Mouse (Mus musculus): Measurements from ENCODE around the gene Abca4. TPM values are rescaled to one million over a fixed set of nuclear protein-coding genes. Genes with fewer than 3 reads are reported as not detected.

Gene Abca4
- polyA plus RNA-seq, 1 experiment from 2014 or later, result 3.7 TPM

DNA sequence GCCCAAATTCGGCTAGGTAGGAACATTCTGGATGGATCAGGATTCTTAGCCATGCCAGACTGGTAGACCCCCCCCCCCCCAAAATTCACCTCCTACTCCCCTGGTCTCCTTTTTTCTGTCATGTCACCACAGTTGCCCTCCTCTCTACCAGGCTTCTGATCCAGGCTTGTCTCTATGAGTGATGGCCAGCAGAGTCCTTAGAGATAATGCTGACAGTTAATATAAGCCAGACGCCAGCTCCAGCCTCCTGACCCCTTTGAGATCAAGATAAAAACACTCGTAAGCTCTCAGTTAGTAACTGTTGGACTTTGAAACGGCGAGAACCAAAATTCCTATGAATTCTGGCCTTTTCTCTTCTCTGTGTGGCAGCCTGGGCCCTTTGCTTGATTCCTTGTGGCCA, 89.0 kb downstream of the Abca4 start:
- Histone ChIP-seq H3K4me2 (ENCODE audit: low read length) (no peak overlapping the region), H3K9me3 (ENCODE audit: control insufficient read depth, low read length) (no peaks in the 10 kb centered on the region), H3K36me3 (ENCODE audit: control insufficient read depth, insufficient read depth, low read length) (no peaks in the 10 kb centered on the region), H3K27me3 (replicated peaks; ENCODE audit: control insufficient read depth, insufficient read depth, low read length) (no peaks in the 10 kb centered on the region), H3K27ac (ENCODE audit: low read depth, low read length) (no peak overlapping the region), H3K4me1 (ENCODE audit: control insufficient read depth, insufficient read depth, low read depth, low read length) (peaks cover 8% of the 10 kb centered on the region; the same call in 1 of the 2 replicates), H3K9ac (ENCODE audit: low read depth, low read length) (no peak overlapping the region), H3K4me3 (ENCODE audit: low read length) (no peak overlapping the region)
- 88% methylated on average over 5 of the region's 5 CpGs for WGBS
- no peak for ATAC-seq

DNA sequence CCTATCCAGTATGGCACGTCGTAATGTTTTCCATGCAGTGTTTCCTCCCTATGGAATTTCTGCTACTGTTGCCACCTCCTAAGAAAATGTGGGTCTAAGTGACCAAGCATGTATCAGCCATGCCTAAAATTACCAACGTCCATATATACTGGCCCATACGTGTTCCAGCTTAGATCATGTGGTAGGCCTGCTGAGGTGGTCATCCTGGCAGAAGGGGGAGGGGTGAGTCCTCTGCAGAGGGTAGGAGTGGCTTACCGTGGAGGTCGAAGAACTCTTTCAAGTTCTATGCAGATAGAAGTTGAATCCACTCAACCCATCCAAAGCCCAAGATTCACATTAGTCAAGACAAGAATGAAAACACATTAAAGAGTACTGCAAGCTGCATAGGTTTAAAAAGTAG, 89.6 kb downstream of the Abca4 start:
- H3K27me3 ChIP-seq (replicated peaks; ENCODE audit: control insufficient read depth, insufficient read depth, low read length), result no peaks in the 10 kb centered on the region
- H3K4me1 ChIP-seq (ENCODE audit: control insufficient read depth, insufficient read depth, low read depth, low read length), result peaks cover 4% of the 10 kb centered on the region; the same call in 1 of the 2 replicates
- H3K9ac ChIP-seq (ENCODE audit: low read depth, low read length), result no peak overlapping the region
- no peak overlapping the region for H3K27ac ChIP-seq (ENCODE audit: low read depth, low read length)
- no peaks in the 10 kb centered on the region for H3K9me3 ChIP-seq (ENCODE audit: control insufficient read depth, low read length)
- no peaks in the 10 kb centered on the region for H3K36me3 ChIP-seq (ENCODE audit: control insufficient read depth, insufficient read depth, low read length)
- 79% methylated on average over 6 of the region's 6 CpGs for WGBS
- H3K4me3 ChIP-seq (ENCODE audit: low read length), result no peak overlapping the region
- no peak for ATAC-seq
- no peak overlapping the region for H3K4me2 ChIP-seq (ENCODE audit: low read length)

DNA sequence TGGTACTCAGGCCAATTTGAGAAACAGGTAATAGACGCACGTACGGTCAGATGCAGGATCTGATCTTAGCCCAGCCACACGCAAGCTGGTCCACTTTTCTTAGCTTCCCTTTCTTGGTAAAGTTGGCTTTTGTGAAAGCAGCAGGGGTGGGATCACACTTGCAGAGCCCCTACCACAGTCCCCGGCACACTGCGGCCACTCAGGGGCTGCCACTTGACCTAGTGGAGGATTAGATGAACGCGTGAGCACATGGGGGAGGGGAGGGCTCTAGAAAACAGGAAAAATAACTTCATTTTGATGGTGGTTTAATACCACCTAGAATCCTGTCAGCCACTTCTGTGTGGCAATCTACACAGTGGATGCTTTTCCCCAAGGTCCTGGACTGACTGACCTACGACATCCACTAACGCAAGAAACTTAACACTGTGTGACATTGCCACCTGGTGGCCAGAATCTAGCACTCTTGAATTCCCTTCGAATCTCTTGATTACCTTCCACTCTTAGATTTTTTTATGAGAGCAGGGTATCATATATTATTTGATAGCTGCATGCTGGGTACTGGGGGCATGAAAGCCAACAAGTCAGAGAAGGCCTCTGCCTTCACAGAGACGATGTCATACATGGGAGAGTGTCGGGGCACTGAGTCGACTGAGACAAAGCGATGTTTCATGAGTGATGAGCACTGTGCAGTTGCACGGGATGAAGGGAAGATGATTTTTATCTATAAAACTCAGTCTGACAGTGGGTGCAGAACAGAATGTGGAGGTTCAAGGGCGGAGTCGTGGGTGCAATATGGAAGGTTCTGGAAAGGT, 96.6 kb downstream of the Abca4 start:
- Histone ChIP-seq H3K27me3 (replicated peaks; ENCODE audit: control insufficient read depth, insufficient read depth, low read length) (no peaks in the 10 kb centered on the region), H3K4me1 (ENCODE audit: control insufficient read depth, insufficient read depth, low read depth, low read length) (no peaks in the 10 kb centered on the region), H3K9ac (ENCODE audit: low read depth, low read length) (no peak overlapping the region), H3K9me3 (ENCODE audit: control insufficient read depth, low read length) (no peaks in the 10 kb centered on the region), H3K4me3 (ENCODE audit: low read length) (no peak overlapping the region), H3K4me2 (ENCODE audit: low read length) (no peak overlapping the region), H3K27ac (ENCODE audit: low read depth, low read length) (no peak overlapping the region), H3K36me3 (ENCODE audit: control insufficient read depth, insufficient read depth, low read length) (no peaks in the 10 kb centered on the region)
- 69% methylated on average over 18 of the region's 18 CpGs for WGBS
- no peak for ATAC-seq

DNA sequence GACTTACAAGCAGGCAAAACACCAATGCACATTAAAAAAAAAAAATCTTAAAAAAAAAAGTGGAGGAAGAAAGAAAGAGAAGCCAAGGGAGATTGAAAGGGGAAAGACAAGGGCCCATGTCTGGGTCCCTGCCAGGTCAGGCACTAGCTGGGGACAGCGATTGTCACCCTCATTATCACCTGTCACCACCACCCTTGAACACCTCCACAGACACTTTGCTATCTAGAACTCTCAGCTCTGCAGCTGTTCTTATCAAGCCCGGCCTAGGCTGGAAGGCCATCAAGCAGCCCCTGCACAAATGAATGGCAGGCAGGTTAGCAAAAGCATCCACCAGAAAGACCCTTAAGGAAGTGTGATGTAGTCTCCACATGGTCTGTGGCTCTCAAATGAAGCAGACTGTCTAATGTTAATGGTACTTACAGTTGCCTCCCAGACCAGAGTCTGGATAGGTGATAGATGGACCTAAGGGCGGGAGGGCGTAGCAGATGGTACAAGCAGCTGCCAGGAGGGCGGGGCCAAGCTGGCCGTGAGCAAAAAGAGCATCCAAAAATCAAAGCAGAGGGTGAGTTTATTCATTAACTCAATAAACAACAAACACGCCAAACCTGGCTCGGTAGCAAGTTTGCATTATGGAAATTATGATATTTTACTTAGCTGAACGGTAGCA, 98.1 kb downstream of the Abca4 start:
- Histone ChIP-seq H3K4me1 (ENCODE audit: control insufficient read depth, insufficient read depth, low read depth, low read length) (no peaks in the 10 kb centered on the region), H3K4me2 (ENCODE audit: low read length) (no peak overlapping the region), H3K27ac (ENCODE audit: low read depth, low read length) (no peak overlapping the region), H3K4me3 (ENCODE audit: low read length) (no peak overlapping the region), H3K27me3 (replicated peaks; ENCODE audit: control insufficient read depth, insufficient read depth, low read length) (no peaks in the 10 kb centered on the region), H3K9ac (ENCODE audit: low read depth, low read length) (no peak overlapping the region), H3K36me3 (ENCODE audit: control insufficient read depth, insufficient read depth, low read length) (no peaks in the 10 kb centered on the region), H3K9me3 (ENCODE audit: control insufficient read depth, low read length) (no peaks in the 10 kb centered on the region)
- WGBS, result 75% methylated on average over 9 of the region's 9 CpGs
- no peak for ATAC-seq

DNA sequence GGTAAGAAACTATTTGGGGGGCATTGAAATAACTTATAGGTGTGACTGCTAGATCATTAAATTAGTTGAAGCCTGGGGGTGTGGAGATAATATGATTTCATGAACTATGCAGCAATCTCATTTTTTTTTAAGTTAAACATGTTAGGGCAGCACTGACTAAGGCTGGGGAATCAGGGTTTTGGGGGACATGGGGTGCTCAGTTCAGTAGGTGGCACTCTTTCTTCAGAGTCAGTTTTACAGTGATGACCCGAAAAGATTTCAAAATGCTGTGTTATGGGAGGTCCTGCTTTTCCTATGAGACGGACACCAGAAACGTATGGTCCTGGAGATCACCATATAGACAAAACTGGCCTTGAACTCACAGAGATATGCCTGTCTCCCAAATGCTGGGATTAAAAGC, 99.2 kb downstream of the Abca4 start:
- no peaks in the 10 kb centered on the region for H3K36me3 ChIP-seq (ENCODE audit: control insufficient read depth, insufficient read depth, low read length)
- ATAC-seq, result no peak
- no peak overlapping the region for H3K9ac ChIP-seq (ENCODE audit: low read depth, low read length)
- no peak overlapping the region for H3K4me3 ChIP-seq (ENCODE audit: low read length)
- no peak overlapping the region for H3K4me2 ChIP-seq (ENCODE audit: low read length)
- H3K4me1 ChIP-seq (ENCODE audit: control insufficient read depth, insufficient read depth, low read depth, low read length), result no peaks in the 10 kb centered on the region
- WGBS, result 83% methylated on average over 3 of the region's 3 CpGs
- H3K9me3 ChIP-seq (ENCODE audit: control insufficient read depth, low read length), result no peaks in the 10 kb centered on the region
- no peak overlapping the region for H3K27ac ChIP-seq (ENCODE audit: low read depth, low read length)
- H3K27me3 ChIP-seq (replicated peaks; ENCODE audit: control insufficient read depth, insufficient read depth, low read length), result no peaks in the 10 kb centered on the region

DNA sequence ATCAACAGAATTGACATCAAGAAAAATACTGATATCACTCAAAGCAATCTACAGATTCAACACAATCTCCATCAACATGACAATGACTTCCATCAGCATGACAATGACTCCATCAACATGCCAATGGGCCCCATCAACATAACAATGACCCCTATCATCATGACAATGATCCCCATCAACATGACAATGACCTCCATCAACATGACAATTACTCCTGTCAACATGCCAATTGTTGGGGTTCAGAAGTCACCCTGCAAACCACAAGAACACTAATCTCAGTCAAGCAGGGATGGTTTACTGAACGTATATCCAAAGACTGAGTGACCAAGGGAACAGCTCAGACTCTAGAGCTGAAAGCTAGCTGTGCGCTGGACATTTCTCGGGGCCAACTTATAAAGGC, 101.2 kb downstream of the Abca4 start:
- Histone ChIP-seq H3K9me3 (ENCODE audit: control insufficient read depth, low read length) (no peaks in the 10 kb centered on the region), H3K9ac (ENCODE audit: low read depth, low read length) (no peak overlapping the region), H3K4me3 (ENCODE audit: low read length) (no peak overlapping the region), H3K36me3 (ENCODE audit: control insufficient read depth, insufficient read depth, low read length) (no peaks in the 10 kb centered on the region), H3K4me2 (ENCODE audit: low read length) (no peak overlapping the region), H3K4me1 (ENCODE audit: control insufficient read depth, insufficient read depth, low read depth, low read length) (no peaks in the 10 kb centered on the region), H3K27ac (ENCODE audit: low read depth, low read length) (no peak overlapping the region), H3K27me3 (replicated peaks; ENCODE audit: control insufficient read depth, insufficient read depth, low read length) (no peaks in the 10 kb centered on the region)
- WGBS, result 47% methylated on average over 3 of the region's 3 CpGs
- ATAC-seq, result no peak

DNA sequence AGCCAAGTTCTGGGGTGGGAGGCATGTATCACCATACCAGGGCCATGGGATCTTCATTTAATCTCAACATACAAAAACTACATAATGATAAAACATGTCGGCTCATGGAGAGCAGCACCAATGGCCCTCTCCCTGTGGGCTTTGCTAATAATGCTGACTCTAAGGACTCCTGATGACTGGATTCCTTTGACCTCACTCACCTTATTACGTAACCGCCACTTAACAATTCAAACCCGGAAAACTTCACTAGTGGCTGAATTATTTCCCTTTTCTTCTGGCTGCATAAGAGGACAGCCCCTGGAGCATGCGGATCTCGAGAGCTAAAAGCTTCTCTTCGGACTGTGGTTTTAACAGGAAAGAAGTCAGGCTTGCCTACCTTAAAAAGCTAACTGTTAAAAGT, 106.6 kb downstream of the Abca4 start:
- Histone ChIP-seq H3K9me3 (ENCODE audit: control insufficient read depth, low read length) (no peaks in the 10 kb centered on the region), H3K9ac (ENCODE audit: low read depth, low read length) (no peak overlapping the region), H3K27me3 (replicated peaks; ENCODE audit: control insufficient read depth, insufficient read depth, low read length) (no peaks in the 10 kb centered on the region), H3K27ac (ENCODE audit: low read depth, low read length) (no peak overlapping the region), H3K36me3 (ENCODE audit: control insufficient read depth, insufficient read depth, low read length) (no peaks in the 10 kb centered on the region), H3K4me3 (ENCODE audit: low read length) (no peak overlapping the region), H3K4me2 (ENCODE audit: low read length) (no peak overlapping the region), H3K4me1 (ENCODE audit: control insufficient read depth, insufficient read depth, low read depth, low read length) (peaks cover 2% of the 10 kb centered on the region; the same call in 1 of the 2 replicates)
- WGBS, result 82% methylated on average over 7 of the region's 7 CpGs
- ATAC-seq, result no peak

DNA sequence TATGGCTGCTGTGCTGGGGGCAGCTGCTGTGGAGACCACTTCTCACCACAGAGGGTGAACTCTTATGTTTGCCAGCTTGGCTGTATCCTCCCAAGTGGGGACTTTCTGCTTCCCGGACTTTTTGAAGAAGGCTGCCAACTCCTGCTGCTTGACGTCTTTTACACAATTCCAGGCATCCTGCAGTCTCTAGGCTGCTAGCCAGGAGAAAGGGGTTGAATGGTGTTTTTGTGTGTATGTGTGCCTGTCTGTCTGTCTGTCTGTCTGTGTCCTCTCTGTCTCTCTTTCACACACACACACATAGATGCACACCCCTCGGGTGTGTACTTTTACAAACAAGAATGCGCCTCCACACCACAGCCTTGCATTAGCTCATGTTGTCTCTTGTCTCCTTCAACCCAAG, 108.2 kb downstream of the Abca4 start:
- Histone ChIP-seq H3K27me3 (replicated peaks; ENCODE audit: control insufficient read depth, insufficient read depth, low read length) (no peaks in the 10 kb centered on the region), H3K4me3 (ENCODE audit: low read length) (no peak overlapping the region), H3K36me3 (ENCODE audit: control insufficient read depth, insufficient read depth, low read length) (no peaks in the 10 kb centered on the region), H3K4me2 (ENCODE audit: low read length) (no peak overlapping the region), H3K4me1 (ENCODE audit: control insufficient read depth, insufficient read depth, low read depth, low read length) (peaks cover 2% of the 10 kb centered on the region; the same call in 1 of the 2 replicates), H3K9ac (ENCODE audit: low read depth, low read length) (no peak overlapping the region), H3K27ac (ENCODE audit: low read depth, low read length) (no peak overlapping the region), H3K9me3 (ENCODE audit: control insufficient read depth, low read length) (no peaks in the 10 kb centered on the region)
- WGBS, result 30% methylated on average over 4 of the region's 4 CpGs
- peak; percentile 63; the same call in 1 of the 2 replicates for ATAC-seq

DNA sequence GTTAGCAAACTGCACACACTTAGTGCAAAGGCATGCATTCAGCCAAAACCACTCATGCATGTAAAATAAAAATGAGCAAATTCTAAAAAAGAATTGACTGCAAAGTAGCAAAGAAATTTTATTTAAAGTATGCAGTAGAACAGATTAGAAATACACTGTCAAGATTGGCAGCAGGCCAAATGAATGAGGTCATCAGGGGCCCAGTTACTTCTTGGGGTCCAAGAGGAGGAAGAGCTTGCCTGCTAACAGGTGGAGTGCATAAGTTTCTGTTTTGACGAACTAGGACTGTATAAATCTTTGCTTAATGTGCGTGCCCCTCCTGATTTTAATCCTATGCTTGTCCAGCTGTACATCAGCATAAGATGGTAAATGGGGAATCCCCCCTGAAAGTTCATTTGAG, 109.8 kb downstream of the Abca4 start:
- Histone ChIP-seq H3K27ac (ENCODE audit: low read depth, low read length) (no peak overlapping the region), H3K27me3 (replicated peaks; ENCODE audit: control insufficient read depth, insufficient read depth, low read length) (no peaks in the 10 kb centered on the region), H3K9ac (ENCODE audit: low read depth, low read length) (no peak overlapping the region), H3K4me3 (ENCODE audit: low read length) (no peak overlapping the region), H3K4me2 (ENCODE audit: low read length) (no peak overlapping the region), H3K9me3 (ENCODE audit: control insufficient read depth, low read length) (no peaks in the 10 kb centered on the region), H3K4me1 (ENCODE audit: control insufficient read depth, insufficient read depth, low read depth, low read length) (peaks cover 2% of the 10 kb centered on the region; the same call in 1 of the 2 replicates), H3K36me3 (ENCODE audit: control insufficient read depth, insufficient read depth, low read length) (no peaks in the 10 kb centered on the region)
- 76% methylated on average over 2 of the region's 2 CpGs for WGBS
- ATAC-seq, result no peak
